Mouse (Mus musculus) midbrain, embryonic 14.5 days (tissue): ENCODE results near the gene Fdxr. TPM values are rescaled to one million over a fixed set of nuclear protein-coding genes. Genes with fewer than 3 reads are reported as not detected.

Source experiments
- microRNA-seq: library from miRNA; unstranded; fragments of <30 nt; microRNA quantifications from one replicate; pipeline ENCODE4, GENCODE M21; 2016
- polyA plus RNA-seq: library from polyadenylated mRNA; unstranded; fragments of >200 nt; fragmentation: Nextera tagmentation; extraction: Ambion mirVana; gene quantifications from 2 replicates; pipeline ENCODE4 v1.2.1, GENCODE M21; 2014

Gene Fdxr
- polyA plus RNA-seq, 1 experiment from 2014 or later: 15.0 TPM

Small RNA genes within 50 kb of the gene (microRNA-seq; reads per million reads assigned to microRNA genes)
- not detected for gene Gm25837

Other genes starting within 250 kb of the Fdxr start
- not detected in 2 replicates for gene Cd300ld5, start 239.3 kb downstream of the Fdxr start, polyA plus RNA-seq
- gene Cd300ld3, start 228.6 kb downstream of the Fdxr start, polyA plus RNA-seq: not detected in 2 replicates
- not detected in 2 replicates for gene Cd300e, start 214.9 kb downstream of the Fdxr start, polyA plus RNA-seq
- 0.26 and 0.83 TPM in 2 replicates for gene Rab37, start 185.6 kb downstream of the Fdxr start, polyA plus RNA-seq
- gene Cd300lf, start 143.1 kb downstream of the Fdxr start, polyA plus RNA-seq: not detected in 2 replicates
- 44.3 and 46.6 TPM in 2 replicates for gene Slc9a3r1, start 113.7 kb downstream of the Fdxr start, polyA plus RNA-seq
- 10.9 and 14.9 TPM in 2 replicates for gene Tmem104, start 89.6 kb downstream of the Fdxr start, polyA plus RNA-seq
- 17.4 and 21.2 TPM in 2 replicates for gene Nat9, start 89.2 kb downstream of the Fdxr start, polyA plus RNA-seq
- gene Grin2c, start 9.8 kb downstream of the Fdxr start, polyA plus RNA-seq: 0.12 and 0.49 TPM in 2 replicates
- gene Fads6, start 20.6 kb upstream of the Fdxr start, polyA plus RNA-seq: 0.72 and 1.4 TPM in 2 replicates
- not detected in 2 replicates for gene Otop2, start 30.1 kb upstream of the Fdxr start, polyA plus RNA-seq
- 0.08 and 0.16 TPM in 2 replicates for gene Ush1g, start 45.0 kb upstream of the Fdxr start, polyA plus RNA-seq
- 0.54 and 1.4 TPM in 2 replicates for gene Otop3, start 57.7 kb upstream of the Fdxr start, polyA plus RNA-seq
- gene Hid1, start 90.7 kb upstream of the Fdxr start, polyA plus RNA-seq: 43.3 and 52.6 TPM in 2 replicates
- 27.1 and 29.5 TPM in 2 replicates for gene Cdr2l, start 104.9 kb upstream of the Fdxr start, polyA plus RNA-seq
- 222 and 223 TPM in 2 replicates for gene Mrpl58, start 126.7 kb upstream of the Fdxr start, polyA plus RNA-seq
- 838 and 924 TPM in 2 replicates for gene Atp5h, start 142.9 kb upstream of the Fdxr start, polyA plus RNA-seq
- 37.3 and 41.6 TPM in 2 replicates for gene Kctd2, start 143.1 kb upstream of the Fdxr start, polyA plus RNA-seq
- gene Trim80, start 163.5 kb upstream of the Fdxr start, polyA plus RNA-seq: not detected in 2 replicates
- gene Slc16a5, start 185.4 kb upstream of the Fdxr start, polyA plus RNA-seq: not detected in 2 replicates
- 16.3 and 16.7 TPM in 2 replicates for gene Armc7, start 198.6 kb upstream of the Fdxr start, polyA plus RNA-seq
- gene Nt5c, start 214.8 kb upstream of the Fdxr start, polyA plus RNA-seq: 93.9 and 110 TPM in 2 replicates
- gene Jpt1, start 237.3 kb upstream of the Fdxr start, polyA plus RNA-seq: 1,631 and 1,863 TPM in 2 replicates